Mouse (Mus musculus): ENCODE results near the gene Wdr20.

GRCm38 (mm10) chr12:110699171-110699547, 38.6 kb upstream of the Wdr20 start:
- TF ChIP-seq GATA1 (IDR thresholded peaks at IDR 0.05; ENCODE audit: borderline replicate concordance, low read length) (no peak), FLI1 (IDR thresholded peaks at IDR 0.05; ENCODE audit: low read length) (no peak)
